8 mouse cellular contexts compared by ENCODE assay signal in genomic region chr10:117940441-117941265, GRCm38 (mm10).
A peak's percentile ranks its signal among the peaks of the same experiment; 100 is the strongest.
DNase-seq lines count a peak whose midpoint lies in the region; ATAC-seq and TF ChIP-seq lines count a peak whose summit lies in the region.

No protein-coding gene starts in this region.

- H3K4me1 ChIP-seq in lung, embryonic 15.5 days: peaks cover 10% of the 10 kb centered on the region

- 33% methylated on average over 10 of the region's 10 CpGs for WGBS in lung, embryonic 15.5 days

- peak; percentile 57 for ATAC-seq in common myeloid progenitor, adult 5-6 weeks (replicated peaks; ENCODE audit: low read depth, poor library complexity, severe bottlenecking)
- peak; percentile 77 for ATAC-seq in inflammation-experienced regulatory T-cells, adult 6 months
- no peak for ATAC-seq in lung, embryonic 15.5 days (ENCODE audit: borderline replicate concordance, extremely low read depth, low FRiP score, low TSS enrichment)

- TF ChIP-seq CTCF in gastrocnemius, adult 2 months (IDR thresholded peaks at IDR 0.05): no peak

- DNase-seq in gastrocnemius, adult 2 months: peak; percentile 26
- no peak for DNase-seq in gastrocnemius, postnatal 14 days
- DNase-seq in urinary bladder, adult 18-20 months (ENCODE audit: low spot score in 2 of 2): no peak
- DNase-seq in spleen, adult 18-20 months: no peak
- DNase-seq in layer of hippocampus, postnatal 36 days: no peak

- H3K9ac ChIP-seq in lung, embryonic 15.5 days: no peak overlapping the region

- no peaks in the 10 kb centered on the region for H3K9me3 ChIP-seq in lung, embryonic 15.5 days

- peak overlapping the region; percentile 51 for H3K4me3 ChIP-seq in gastrocnemius, adult 2 months
- H3K4me3 ChIP-seq in lung, embryonic 15.5 days: no peak overlapping the region; the same call in 1 of the 2 replicates

- H3K27ac ChIP-seq in gastrocnemius, adult 2 months: peak overlapping the region; percentile 78
- 0 out of 2 replicates have a peak overlapping the region, but pooled peaks have one; percentile 18 for H3K27ac ChIP-seq in lung, embryonic 15.5 days

- intact Hi-C loops in gastrocnemius, adult 2 months (cut with DNase I): loop anchor here (5.0 kb wide), 1 partner anchor 107 kb away; no protein-coding TSS in a partner anchor
- intact Hi-C loops in gastrocnemius, postnatal 14 days (cut with DNase I; ENCODE audit: low total_unique reads): no loop called here

- peak overlapping the region; percentile 14 for H3K4me2 ChIP-seq in lung, embryonic 15.5 days

- no peaks in the 10 kb centered on the region for H3K27me3 ChIP-seq in lung, embryonic 15.5 days

- no peaks in the 10 kb centered on the region for H3K36me3 ChIP-seq in lung, embryonic 15.5 days
